Mouse (Mus musculus): ENCODE results near the gene Hoxd9. TPM values are rescaled to one million over a fixed set of nuclear protein-coding genes. Genes with fewer than 3 reads are reported as not detected.

Hoxd9 gene
- polyA plus RNA-seq, 1 experiment from 2014 or later = 0.09 TPM

DNA sequence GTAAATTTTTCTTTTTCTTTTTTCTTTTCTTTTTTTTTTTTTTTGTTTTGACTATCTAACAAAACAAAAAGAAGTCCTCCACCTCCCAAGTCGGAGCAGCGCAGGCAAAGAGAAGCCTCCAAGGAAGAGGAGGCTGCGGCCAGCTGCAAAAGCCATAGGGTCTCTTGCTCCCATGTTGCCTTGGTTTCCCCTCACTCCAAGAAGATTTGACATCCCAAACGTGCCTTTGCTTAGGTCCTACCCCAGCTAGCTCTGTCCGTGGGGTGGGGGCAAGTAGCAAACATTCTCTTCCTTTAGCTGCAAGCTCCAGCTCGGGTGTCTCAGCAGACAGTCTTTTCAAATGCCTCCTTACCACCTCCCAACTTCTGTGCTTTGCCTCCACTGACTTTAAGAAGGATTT, 36.2 kb downstream of the Hoxd9 start:
- Histone ChIP-seq H3K4me1 (replicated peaks; ENCODE audit: control insufficient read depth, insufficient read depth, low read length) (no peaks in the 10 kb centered on the region), H3K9ac (peak overlapping the region; percentile 87), H3K4me2 (replicated peaks) (peak overlapping the region; percentile 82), H3K27me3 (ENCODE audit: control insufficient read depth, insufficient read depth, low read length) (peaks cover 79% of the 10 kb centered on the region), H3K27ac (peak overlapping the region; percentile 98), H3K36me3 (replicated peaks; ENCODE audit: control insufficient read depth, insufficient read depth) (no peaks in the 10 kb centered on the region), H3K9me3 (ENCODE audit: control insufficient read depth, low read length) (no peaks in the 10 kb centered on the region), H3K4me3 (replicated peaks; ENCODE audit: low read length) (peak overlapping the region; percentile 42)
- 2% methylated on average over 6 of the region's 6 CpGs for WGBS
- DNase-seq (ENCODE audit: low spot score) (no peak), ATAC-seq (ENCODE audit: low FRiP score) (no peak)

DNA sequence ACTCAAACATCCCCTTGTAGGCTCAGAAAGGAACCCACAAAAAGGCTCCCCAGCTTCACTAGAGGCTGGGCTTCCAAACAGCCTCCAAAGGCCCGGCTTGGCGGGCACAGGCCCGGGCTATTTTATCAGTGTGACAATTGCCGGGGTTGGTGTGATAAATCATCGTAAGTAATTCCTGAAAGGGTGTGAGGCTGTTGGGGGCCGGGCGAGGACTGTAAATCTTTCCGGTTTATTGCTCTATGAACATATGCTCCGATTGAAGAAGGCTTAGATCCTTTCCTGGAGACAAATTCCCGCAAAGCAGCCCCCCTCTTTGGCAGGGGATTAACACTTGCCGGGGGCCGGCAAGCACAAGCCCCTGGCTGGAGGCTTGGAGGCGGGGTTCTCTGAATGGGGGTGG, 36.9 kb downstream of the Hoxd9 start:
- peak; percentile 63 for DNase-seq (ENCODE audit: low spot score)

DNA sequence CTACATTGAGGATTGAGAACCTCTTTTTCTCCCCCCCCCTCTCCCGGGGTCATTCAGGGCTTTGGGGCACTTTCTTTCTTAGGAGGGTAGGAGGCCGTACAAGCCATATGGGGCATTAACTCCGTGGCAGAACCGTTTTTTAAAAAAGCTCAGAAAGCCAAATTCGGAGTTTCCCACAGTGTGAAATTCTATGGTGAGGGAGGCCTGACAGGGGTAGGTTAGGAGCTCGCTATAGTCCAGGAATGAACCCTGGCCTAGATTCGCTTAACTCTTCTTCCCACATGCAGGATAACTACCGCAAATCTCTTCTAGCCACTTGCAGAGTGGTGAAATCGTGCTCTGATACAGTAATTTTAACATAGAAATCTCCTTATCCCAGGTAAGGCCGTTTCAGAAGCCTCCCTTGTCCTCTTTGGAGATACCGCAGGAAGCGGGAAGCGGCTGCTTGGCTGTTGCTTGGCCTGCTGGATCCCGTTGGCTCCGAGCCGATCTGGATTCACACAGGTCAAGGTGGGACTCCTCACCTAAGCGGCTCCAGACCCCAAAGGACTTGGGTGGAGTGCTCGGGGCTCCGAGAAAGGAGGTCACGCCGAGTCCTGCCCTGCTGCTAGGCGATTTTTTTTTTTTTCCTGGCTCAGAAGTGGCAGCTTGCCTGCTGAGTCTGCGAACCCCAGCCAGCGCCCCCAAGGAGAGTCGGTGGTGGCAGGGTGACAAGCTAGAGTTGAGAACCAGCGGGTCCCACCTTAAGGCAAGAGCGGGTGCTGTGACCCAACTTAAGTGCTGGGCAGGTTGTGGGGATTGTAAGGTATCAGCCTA, 37.7 kb downstream of the Hoxd9 start:
- Histone ChIP-seq H3K4me2 (replicated peaks) (peak overlapping the region; percentile 82), H3K27ac (peak overlapping the region; percentile 98), H3K27me3 (ENCODE audit: control insufficient read depth, insufficient read depth, low read length) (peaks cover 80% of the 10 kb centered on the region), H3K4me1 (replicated peaks; ENCODE audit: control insufficient read depth, insufficient read depth, low read length) (no peaks in the 10 kb centered on the region), H3K36me3 (replicated peaks; ENCODE audit: control insufficient read depth, insufficient read depth) (no peaks in the 10 kb centered on the region), H3K9ac (peak overlapping the region; percentile 87), H3K4me3 (replicated peaks; ENCODE audit: low read length) (peak overlapping the region; percentile 42), H3K9me3 (ENCODE audit: control insufficient read depth, low read length) (no peaks in the 10 kb centered on the region)
- DNase-seq (ENCODE audit: low spot score) = no peak
- ATAC-seq (ENCODE audit: low FRiP score) = no peak
- WGBS = 2% methylated on average over 27 of the region's 27 CpGs

More for the DNA sequence above, 36.9 kb downstream of the Hoxd9 start:
- 2% methylated on average over 13 of the region's 13 CpGs for WGBS
- Histone ChIP-seq H3K4me3 (replicated peaks; ENCODE audit: low read length) (peak overlapping the region; percentile 42), H3K9ac (peak overlapping the region; percentile 87), H3K36me3 (replicated peaks; ENCODE audit: control insufficient read depth, insufficient read depth) (no peaks in the 10 kb centered on the region), H3K4me2 (replicated peaks) (peak overlapping the region; percentile 82), H3K9me3 (ENCODE audit: control insufficient read depth, low read length) (no peaks in the 10 kb centered on the region), H3K27ac (peak overlapping the region; percentile 98), H3K27me3 (ENCODE audit: control insufficient read depth, insufficient read depth, low read length) (peaks cover 80% of the 10 kb centered on the region), H3K4me1 (replicated peaks; ENCODE audit: control insufficient read depth, insufficient read depth, low read length) (no peaks in the 10 kb centered on the region)
- peak; percentile 31 for ATAC-seq (ENCODE audit: low FRiP score)

DNA sequence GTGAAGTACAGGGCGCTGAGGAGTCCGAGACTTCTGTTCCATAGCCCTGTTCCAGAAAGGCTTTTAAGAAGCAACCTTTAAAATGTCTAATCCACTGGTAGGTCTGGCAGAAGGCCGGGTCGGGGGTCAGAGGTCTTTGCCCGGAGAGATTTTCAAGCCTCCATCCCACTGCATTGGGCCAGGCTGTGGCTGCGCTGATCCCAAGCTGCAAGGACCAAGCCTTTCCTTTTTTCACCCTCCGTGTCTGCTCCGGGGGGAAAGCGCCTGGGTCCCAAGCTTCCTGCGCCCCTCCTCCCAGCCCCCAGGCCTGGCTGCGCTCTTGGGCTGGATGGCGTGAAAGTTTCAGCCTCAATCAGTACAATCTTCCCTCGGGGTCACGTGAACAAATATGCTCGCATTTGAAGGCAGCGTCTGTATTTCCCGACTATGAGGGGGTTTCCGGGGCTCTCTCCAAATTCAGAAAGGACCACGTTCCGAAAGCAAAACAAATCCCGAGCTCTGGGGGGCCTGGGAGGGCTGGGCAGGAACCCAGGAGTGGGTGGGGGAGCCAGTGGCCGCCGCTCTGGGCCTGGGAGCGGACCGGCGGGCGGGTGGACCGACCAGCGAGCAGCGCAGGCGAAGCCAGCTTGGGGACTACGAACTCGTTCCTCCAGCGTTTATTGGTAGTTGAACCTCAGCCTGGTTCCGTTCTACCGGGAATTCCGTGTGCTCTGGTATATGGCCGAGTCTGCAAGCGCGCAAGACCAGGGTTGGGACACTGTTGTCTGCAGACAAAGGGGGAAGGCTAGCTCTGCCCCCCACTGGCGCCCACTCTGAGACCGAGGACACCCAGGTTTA, 38.5 kb downstream of the Hoxd9 start:
- no peak for DNase-seq (ENCODE audit: low spot score)
- WGBS = 1% methylated on average over 42 of the region's 42 CpGs
- H3K27ac ChIP-seq = peak overlapping the region; percentile 98
- H3K4me2 ChIP-seq (replicated peaks) = peak overlapping the region; percentile 82
- H3K9me3 ChIP-seq (ENCODE audit: control insufficient read depth, low read length) = no peaks in the 10 kb centered on the region
- H3K9ac ChIP-seq = peak overlapping the region; percentile 87
- H3K36me3 ChIP-seq (replicated peaks; ENCODE audit: control insufficient read depth, insufficient read depth) = no peaks in the 10 kb centered on the region
- peaks cover 73% of the 10 kb centered on the region for H3K27me3 ChIP-seq (ENCODE audit: control insufficient read depth, insufficient read depth, low read length)
- peak overlapping the region; percentile 42 for H3K4me3 ChIP-seq (replicated peaks; ENCODE audit: low read length)
- no peaks in the 10 kb centered on the region for H3K4me1 ChIP-seq (replicated peaks; ENCODE audit: control insufficient read depth, insufficient read depth, low read length)
- no peak for ATAC-seq (ENCODE audit: low FRiP score)

DNA sequence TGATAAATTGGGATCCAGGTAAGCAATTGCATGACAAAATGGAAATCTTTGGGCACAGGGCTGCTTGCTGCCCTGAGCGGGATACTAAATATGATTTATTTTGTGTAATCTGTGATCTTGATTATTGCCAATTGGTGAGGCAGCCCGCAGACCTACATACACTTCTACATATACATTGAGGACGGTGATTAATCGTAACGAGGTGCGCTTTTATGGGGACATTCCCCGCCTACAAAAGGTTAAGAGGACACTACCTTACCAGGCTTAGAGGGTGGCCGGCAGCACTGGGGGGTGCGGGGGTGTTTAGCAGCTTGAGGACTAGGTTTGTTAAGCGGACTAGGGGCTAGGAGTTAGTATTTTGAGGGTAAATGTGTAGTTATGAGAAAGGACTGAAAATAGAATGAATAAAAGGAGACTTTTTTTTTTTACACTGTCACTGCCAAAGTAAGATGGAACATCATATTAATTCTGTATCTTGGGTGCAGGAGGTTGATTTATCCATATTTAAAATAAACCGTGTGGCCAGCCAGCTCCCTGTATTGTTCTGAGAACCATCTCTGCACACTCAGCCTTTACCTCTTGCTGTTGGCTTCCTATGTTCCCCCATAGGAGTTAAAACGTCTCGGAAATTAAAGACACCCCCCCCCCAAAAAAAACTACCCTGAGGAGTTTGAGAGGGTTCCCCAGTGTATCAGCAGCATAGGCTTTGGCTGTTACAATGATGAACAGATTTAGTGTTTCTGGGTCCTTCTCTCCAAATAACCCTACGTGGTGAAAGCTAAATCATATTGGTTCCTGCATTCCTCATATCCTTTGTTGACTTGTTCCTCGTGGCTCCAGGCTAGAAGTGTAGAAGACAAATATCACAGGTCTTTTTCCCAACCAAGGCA, 39.4 kb downstream of the Hoxd9 start:
- H3K4me2 ChIP-seq (replicated peaks) = peak overlapping the region; percentile 82
- peak overlapping the region; percentile 42 for H3K4me3 ChIP-seq (replicated peaks; ENCODE audit: low read length)
- peak overlapping the region; percentile 87 for H3K9ac ChIP-seq

DNA sequence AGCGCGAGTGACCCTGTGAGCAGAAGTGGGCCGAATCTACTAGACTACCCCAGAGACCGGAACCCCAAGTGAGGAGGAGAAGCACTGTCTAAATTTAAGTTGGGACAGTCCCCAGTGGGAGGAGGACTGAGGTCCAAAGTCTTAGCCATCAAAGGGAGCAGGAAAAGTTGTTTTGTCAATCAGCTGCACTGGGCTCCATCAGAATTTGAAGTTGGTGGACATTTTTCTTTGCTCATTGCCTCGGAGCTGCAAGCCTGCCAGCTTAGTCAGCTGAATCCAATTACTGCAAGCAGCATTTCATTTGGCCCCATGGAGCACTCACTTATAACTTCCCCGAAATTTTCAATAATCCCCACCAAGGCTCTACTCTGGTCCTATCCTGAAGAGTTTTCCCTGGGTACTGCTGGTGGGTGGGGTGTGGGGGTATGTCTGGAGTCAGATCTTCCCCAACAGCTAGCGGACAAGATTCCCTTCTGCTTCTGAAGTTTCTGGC, 40.1 kb downstream of the Hoxd9 start:
- peaks cover 6% of the 10 kb centered on the region; the same call in 1 of the 2 replicates for H3K4me1 ChIP-seq (replicated peaks; ENCODE audit: control insufficient read depth, insufficient read depth, low read length)
- H3K4me3 ChIP-seq (replicated peaks; ENCODE audit: low read length) = peak overlapping the region; percentile 42
- peak overlapping the region; percentile 87 for H3K9ac ChIP-seq
- no peak for ATAC-seq (ENCODE audit: low FRiP score)
- no peak for DNase-seq (ENCODE audit: low spot score)
- 2% methylated on average over 7 of the region's 7 CpGs for WGBS
- no peaks in the 10 kb centered on the region for H3K9me3 ChIP-seq (ENCODE audit: control insufficient read depth, low read length)
- peaks cover 74% of the 10 kb centered on the region for H3K27me3 ChIP-seq (ENCODE audit: control insufficient read depth, insufficient read depth, low read length)
- H3K4me2 ChIP-seq (replicated peaks) = peak overlapping the region; percentile 82
- peak overlapping the region; percentile 98 for H3K27ac ChIP-seq
- no peaks in the 10 kb centered on the region for H3K36me3 ChIP-seq (replicated peaks; ENCODE audit: control insufficient read depth, insufficient read depth)

More for the DNA sequence above, 39.4 kb downstream of the Hoxd9 start:
- peaks cover 6% of the 10 kb centered on the region; the same call in 1 of the 2 replicates for H3K4me1 ChIP-seq (replicated peaks; ENCODE audit: control insufficient read depth, insufficient read depth, low read length)
- no peaks in the 10 kb centered on the region for H3K9me3 ChIP-seq (ENCODE audit: control insufficient read depth, low read length)
- H3K27ac ChIP-seq = peak overlapping the region; percentile 98
- no peaks in the 10 kb centered on the region for H3K36me3 ChIP-seq (replicated peaks; ENCODE audit: control insufficient read depth, insufficient read depth)
- DNase-seq (ENCODE audit: low spot score) (no peak), ATAC-seq (ENCODE audit: low FRiP score) (no peak)
- peaks cover 74% of the 10 kb centered on the region for H3K27me3 ChIP-seq (ENCODE audit: control insufficient read depth, insufficient read depth, low read length)
- WGBS = 1% methylated on average over 15 of the region's 15 CpGs

DNA sequence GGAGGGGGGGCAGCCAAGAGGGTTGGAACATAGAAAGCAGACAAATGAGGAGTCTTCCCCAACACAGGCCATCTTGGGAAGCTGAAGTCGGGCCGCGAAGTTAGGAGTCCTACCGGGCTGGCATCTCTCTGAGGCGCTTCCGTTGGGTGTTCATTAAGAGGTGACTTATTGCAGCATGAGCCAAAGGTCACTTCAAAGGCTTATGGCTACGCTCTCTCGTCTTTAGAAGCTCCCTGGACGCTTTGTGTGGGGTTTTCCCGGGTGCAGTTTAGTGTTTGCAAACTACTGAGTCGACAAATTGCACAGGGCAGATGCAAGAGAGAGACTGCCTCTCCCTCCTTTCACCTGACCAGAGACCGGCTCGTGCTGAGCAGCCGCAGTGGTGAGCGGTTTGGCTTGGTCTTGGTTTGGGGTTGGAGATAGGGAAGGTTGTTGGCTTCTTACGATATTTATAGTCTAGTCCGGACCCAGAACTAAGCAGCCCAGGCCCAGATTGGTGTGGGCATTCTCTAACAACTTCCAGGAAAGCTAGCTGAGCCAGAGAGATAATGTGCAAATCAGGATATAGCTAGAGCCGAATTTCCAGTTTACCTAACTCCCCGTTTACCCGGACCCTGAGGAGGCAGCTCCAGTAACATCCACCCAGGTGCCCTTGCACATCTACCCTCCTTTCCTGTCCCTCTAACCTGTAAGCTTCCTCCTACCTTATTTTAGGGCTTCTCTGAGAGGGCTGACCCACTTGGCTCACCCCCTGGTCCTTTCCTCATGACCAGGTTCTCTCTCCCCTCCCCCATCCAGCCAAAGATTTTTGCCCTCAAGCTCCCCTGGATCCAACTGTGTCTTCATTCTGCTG, 41.3 kb downstream of the Hoxd9 start:
- H3K4me2 ChIP-seq (replicated peaks) = peak overlapping the region; percentile 82
- peaks cover 6% of the 10 kb centered on the region; the same call in 1 of the 2 replicates for H3K4me1 ChIP-seq (replicated peaks; ENCODE audit: control insufficient read depth, insufficient read depth, low read length)
- WGBS = under 1% methylated on average over 20 of the region's 20 CpGs
- H3K4me3 ChIP-seq (replicated peaks; ENCODE audit: low read length) = peak overlapping the region; percentile 42
- ATAC-seq (ENCODE audit: low FRiP score) (no peak), DNase-seq (ENCODE audit: low spot score) (no peak)
- H3K9ac ChIP-seq = peak overlapping the region; percentile 87
- H3K27me3 ChIP-seq (ENCODE audit: control insufficient read depth, insufficient read depth, low read length) = peaks cover 78% of the 10 kb centered on the region
- H3K36me3 ChIP-seq (replicated peaks; ENCODE audit: control insufficient read depth, insufficient read depth) = no peaks in the 10 kb centered on the region
- peak overlapping the region; percentile 98 for H3K27ac ChIP-seq
- H3K9me3 ChIP-seq (ENCODE audit: control insufficient read depth, low read length) = no peaks in the 10 kb centered on the region

DNA sequence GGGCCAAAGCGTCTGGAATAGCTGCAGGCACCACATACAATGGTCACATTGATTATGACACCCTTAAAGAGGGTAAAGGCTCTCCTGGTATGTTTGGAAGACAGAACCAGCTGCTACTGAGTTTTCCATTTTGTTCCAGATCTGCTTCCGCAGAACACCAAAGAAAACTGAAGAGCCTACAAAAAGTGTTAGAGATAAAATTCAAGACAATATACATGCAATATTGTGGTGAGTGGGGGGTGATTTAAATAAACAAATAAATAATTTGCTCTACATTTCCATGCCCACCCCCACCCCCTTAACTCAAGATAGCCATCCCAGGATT, 41.9 kb downstream of the Hoxd9 start:
- H3K27ac ChIP-seq = peak overlapping the region; percentile 98
- H3K36me3 ChIP-seq (replicated peaks; ENCODE audit: control insufficient read depth, insufficient read depth) = 0 out of 2 replicates have a peak, but pooled peaks cover 4% of the 10 kb centered on the region
- no peaks in the 10 kb centered on the region for H3K9me3 ChIP-seq (ENCODE audit: control insufficient read depth, low read length)
- H3K4me2 ChIP-seq (replicated peaks) = peak overlapping the region; percentile 82
- peak overlapping the region; percentile 87 for H3K9ac ChIP-seq
- DNase-seq (ENCODE audit: low spot score) (no peak), ATAC-seq (ENCODE audit: low FRiP score) (no peak)
- WGBS = 5% methylated on average over 2 of the region's 2 CpGs
- peaks cover 84% of the 10 kb centered on the region for H3K27me3 ChIP-seq (ENCODE audit: control insufficient read depth, insufficient read depth, low read length)
- H3K4me3 ChIP-seq (replicated peaks; ENCODE audit: low read length) = peak overlapping the region; percentile 42
- H3K4me1 ChIP-seq (replicated peaks; ENCODE audit: control insufficient read depth, insufficient read depth, low read length) = peaks cover 6% of the 10 kb centered on the region; the same call in 1 of the 2 replicates

Data from hindbrain, embryonic 14.5 days (tissue).